Mouse (Mus musculus) splenic B cell, adult 2 months (primary cell): ENCODE data around the gene Thpo.

Source experiments
- DNase-seq: peaks from one replicate; pipeline ENCODE4 v3.0.0-alpha.2; 2011; ENCODE audit warnings: low read depth, low spot score
- H3K27me3 ChIP-seq: 2 replicates; pipeline ENCODE4 v1.6.1; 2012; ENCODE audit warnings: mild to moderate bottlenecking, low read length, moderate library complexity, mixed read lengths; ENCODE audit not compliant: control insufficient read depth, poor library complexity, insufficient read depth, severe bottlenecking
- H3K36me3 ChIP-seq: 2 replicates; pipeline ENCODE4 v1.6.1; 2012; ENCODE audit warnings: mild to moderate bottlenecking, low read length, moderate library complexity, mixed read lengths; ENCODE audit not compliant: control insufficient read depth, poor library complexity, insufficient read depth, severe bottlenecking

Thpo gene

GRCm38 (mm10) chr16:20676702-20677101 is 57.6 kb downstream of the Thpo start:
- Histone ChIP-seq H3K36me3 (peaks cover 15% of the 10 kb centered on the region), H3K27me3 (no peaks in the 10 kb centered on the region)
- no peak for DNase-seq

DNA sequence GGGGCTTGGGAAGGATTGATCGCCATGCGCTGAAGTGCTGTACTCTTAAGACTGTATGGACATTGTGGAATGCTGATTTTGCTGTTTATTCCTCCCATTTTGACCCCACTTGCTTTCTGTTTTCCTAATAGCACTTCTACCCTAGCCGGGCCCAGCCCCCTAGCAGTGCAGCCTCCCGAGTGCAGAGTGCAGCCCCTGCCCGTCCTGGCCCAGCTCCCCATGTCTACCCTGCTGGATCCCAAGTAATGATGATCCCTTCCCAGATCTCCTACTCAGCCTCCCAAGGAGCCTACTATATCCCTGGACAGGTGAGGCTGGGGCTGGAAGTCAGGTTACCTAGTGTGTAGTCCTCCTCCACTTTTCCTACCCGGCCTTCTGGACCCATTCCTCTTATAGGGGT is 59.1 kb downstream of the Thpo start:
- no peaks in the 10 kb centered on the region for H3K27me3 ChIP-seq
- no peak for DNase-seq
- peaks cover 12% of the 10 kb centered on the region for H3K36me3 ChIP-seq
